Comparison of ENCODE assay signal across 12 mouse cellular contexts in genomic region chr12:86914351-86914750, GRCm38 (mm10). TPM values are rescaled to one million over a fixed set of nuclear protein-coding genes. Genes with fewer than 3 reads are reported as not detected.
DNase-seq lines count a peak whose midpoint lies in the region; ATAC-seq and TF ChIP-seq lines count a peak whose summit lies in the region.
"Had no signal": no experiment of that assay in that cellular context is flagged by ENCODE, and none has a peak within 500 bp of the region (broad histone marks: within the 10 kb centered on the region; RNA-seq: fewer than 3 reads in every experiment).

No protein-coding gene starts in this region.

- peak overlapping the region; percentile 1 for H3K9ac ChIP-seq in forebrain, embryonic 14.5 days (ENCODE audit: low read length)
- H3K9ac ChIP-seq in forebrain, embryonic 16.5 days (replicated peaks; ENCODE audit: low read depth, low read length): no peak overlapping the region; the same call in 1 of the 2 replicates
- no peak overlapping the region for H3K9ac ChIP-seq in liver, embryonic 12.5 days
- H3K9ac ChIP-seq in liver, postnatal 0 days (replicated peaks): no peak overlapping the region; the same call in 1 of the 2 replicates
- no peak overlapping the region for H3K9ac ChIP-seq in forebrain, postnatal 0 days
- no peak overlapping the region for H3K9ac ChIP-seq in neural tube, embryonic 14.5 days (replicated peaks; ENCODE audit: low read depth, low read length)
- H3K9ac ChIP-seq: limb, embryonic 13.5 days had no signal

- no peaks in the 10 kb centered on the region for H3K27me3 ChIP-seq in forebrain, embryonic 14.5 days (replicated peaks; ENCODE audit: control insufficient read depth, insufficient read depth, low read length)
- H3K27me3 ChIP-seq in forebrain, embryonic 16.5 days (replicated peaks; ENCODE audit: control insufficient read depth, insufficient read depth, low read length): no peaks in the 10 kb centered on the region
- peaks cover 13% of the 10 kb centered on the region; the same call in 1 of the 2 replicates for H3K27me3 ChIP-seq in liver, embryonic 12.5 days (replicated peaks)
- 0 out of 2 replicates have a peak, but pooled peaks cover 2% of the 10 kb centered on the region for H3K27me3 ChIP-seq in liver, postnatal 0 days (ENCODE audit: insufficient read depth, low read length)
- H3K27me3 ChIP-seq in forebrain, postnatal 0 days (ENCODE audit: insufficient read depth, low read length): no peaks in the 10 kb centered on the region
- H3K27me3 ChIP-seq in neural tube, embryonic 14.5 days (ENCODE audit: control insufficient read depth, insufficient read depth, low read length): no peaks in the 10 kb centered on the region

- peaks cover 32% of the 10 kb centered on the region for H3K4me1 ChIP-seq in forebrain, embryonic 14.5 days (ENCODE audit: control insufficient read depth, insufficient read depth, low read length)
- peaks cover 51% of the 10 kb centered on the region for H3K4me1 ChIP-seq in forebrain, embryonic 16.5 days (replicated peaks; ENCODE audit: control insufficient read depth, insufficient read depth, low read length)
- peaks cover 61% of the 10 kb centered on the region for H3K4me1 ChIP-seq in liver, embryonic 12.5 days
- peaks cover 30% of the 10 kb centered on the region for H3K4me1 ChIP-seq in liver, postnatal 0 days (ENCODE audit: insufficient read depth)
- H3K4me1 ChIP-seq in forebrain, postnatal 0 days (ENCODE audit: insufficient read depth): peaks cover 26% of the 10 kb centered on the region
- H3K4me1 ChIP-seq in neural tube, embryonic 14.5 days (ENCODE audit: control insufficient read depth, insufficient read depth, low read length): peaks cover 36% of the 10 kb centered on the region

- 70% methylated on average over 2 of the region's 2 CpGs for WGBS in forebrain, embryonic 14.5 days
- 78% methylated on average over 2 of the region's 2 CpGs for WGBS in forebrain, embryonic 16.5 days
- WGBS in liver, embryonic 12.5 days (ENCODE audit: insufficient replicate concordance): 17% methylated on average over 2 of the region's 2 CpGs
- WGBS in liver, postnatal 0 days (ENCODE audit: insufficient replicate concordance): 17% methylated on average over 2 of the region's 2 CpGs
- 70% methylated on average over 2 of the region's 2 CpGs for WGBS in forebrain, postnatal 0 days
- 64% methylated on average over 2 of the region's 2 CpGs for WGBS in neural tube, embryonic 14.5 days

- H3K9me3 ChIP-seq in forebrain, embryonic 14.5 days (replicated peaks; ENCODE audit: control insufficient read depth, low read length): no peaks in the 10 kb centered on the region
- H3K9me3 ChIP-seq in forebrain, embryonic 16.5 days (ENCODE audit: control insufficient read depth, low read length): no peaks in the 10 kb centered on the region
- no peaks in the 10 kb centered on the region for H3K9me3 ChIP-seq in liver, embryonic 12.5 days (replicated peaks)
- H3K9me3 ChIP-seq in liver, postnatal 0 days (ENCODE audit: low read length): no peaks in the 10 kb centered on the region
- H3K9me3 ChIP-seq in forebrain, postnatal 0 days (ENCODE audit: low read length): no peaks in the 10 kb centered on the region
- H3K9me3 ChIP-seq in neural tube, embryonic 14.5 days (ENCODE audit: control insufficient read depth, low read length): no peaks in the 10 kb centered on the region
- H3K9me3 ChIP-seq: limb, embryonic 13.5 days had no signal

- H3K27ac ChIP-seq in forebrain, embryonic 14.5 days (ENCODE audit: low read depth, low read length): no peak overlapping the region
- H3K27ac ChIP-seq in forebrain, embryonic 16.5 days (ENCODE audit: low read length): no peak overlapping the region
- H3K27ac ChIP-seq in liver, embryonic 12.5 days: peak overlapping the region; percentile 62
- no peak overlapping the region for H3K27ac ChIP-seq in liver, postnatal 0 days (ENCODE audit: low read depth)
- H3K27ac ChIP-seq in forebrain, postnatal 0 days (ENCODE audit: low read depth, low read length): 0 out of 2 replicates have a peak overlapping the region, but pooled peaks have one; percentile 15
- H3K27ac ChIP-seq in neural tube, embryonic 14.5 days (ENCODE audit: low read depth, low read length): 0 out of 2 replicates have a peak overlapping the region, but pooled peaks have one; percentile 16
- H3K27ac ChIP-seq: limb, embryonic 13.5 days had no signal

- DNase-seq in forebrain, embryonic 14.5 days (ENCODE audit: low spot score): no peak
- no peak for DNase-seq in liver, postnatal 0 days
- DNase-seq in forebrain, postnatal 0 days: no peak
- DNase-seq in cerebellum, adult 18-20 months: no peak
- no peak for DNase-seq in layer of hippocampus, postnatal 14 days (ENCODE audit: low spot score in 2 of 2)
- DNase-seq: B cell, adult 2 months; kidney, postnatal 10 days; right cerebral cortex, adult 18-20 months had no signal

- no peak overlapping the region for H3K4me2 ChIP-seq in forebrain, embryonic 14.5 days (ENCODE audit: low read length)
- H3K4me2 ChIP-seq in forebrain, embryonic 16.5 days (ENCODE audit: low read length): no peak overlapping the region
- peak overlapping the region; percentile 36 for H3K4me2 ChIP-seq in liver, embryonic 12.5 days
- no peak overlapping the region for H3K4me2 ChIP-seq in liver, postnatal 0 days (ENCODE audit: low read depth, low read length)
- H3K4me2 ChIP-seq in forebrain, postnatal 0 days (ENCODE audit: low read depth): no peak overlapping the region
- no peak overlapping the region for H3K4me2 ChIP-seq in neural tube, embryonic 14.5 days (ENCODE audit: low read depth, low read length)
- H3K4me2 ChIP-seq: limb, embryonic 13.5 days had no signal

- H3K4me3 ChIP-seq in forebrain, embryonic 14.5 days (ENCODE audit: low read depth, low read length): no peak overlapping the region
- H3K4me3 ChIP-seq in forebrain, embryonic 16.5 days (replicated peaks; ENCODE audit: low read length): no peak overlapping the region
- H3K4me3 ChIP-seq in liver, embryonic 12.5 days: no peak overlapping the region
- H3K4me3 ChIP-seq in liver, postnatal 0 days (ENCODE audit: low read depth, low read length): no peak overlapping the region
- H3K4me3 ChIP-seq in forebrain, postnatal 0 days (ENCODE audit: low read depth, low read length): no peak overlapping the region
- H3K4me3 ChIP-seq in neural tube, embryonic 14.5 days (ENCODE audit: low read depth, low read length): no peak overlapping the region
- H3K4me3 ChIP-seq: limb, embryonic 13.5 days had no signal

- no peak for TF ChIP-seq CTCF in liver, postnatal 0 days (IDR thresholded peaks at IDR 0.05; ENCODE audit: low read depth)
- no peak for TF ChIP-seq CTCF in forebrain, postnatal 0 days (IDR thresholded peaks at IDR 0.05; ENCODE audit: low read depth)

- TF ChIP-seq EP300 in liver, postnatal 0 days (IDR thresholded peaks at IDR 0.05; ENCODE audit: low read depth): no peak

- no peak for ATAC-seq in forebrain, embryonic 14.5 days
- ATAC-seq in forebrain, embryonic 16.5 days: no peak
- ATAC-seq in liver, embryonic 12.5 days: peak; percentile 50; the same call in 1 of the 2 replicates
- no peak for ATAC-seq in liver, postnatal 0 days
- ATAC-seq in forebrain, postnatal 0 days: no peak
- ATAC-seq in neural tube, embryonic 14.5 days (ENCODE audit: low read depth): no peak

- H3K36me3 ChIP-seq in forebrain, embryonic 14.5 days (ENCODE audit: control insufficient read depth, insufficient read depth, low read length): no peaks in the 10 kb centered on the region
- no peaks in the 10 kb centered on the region for H3K36me3 ChIP-seq in forebrain, embryonic 16.5 days (ENCODE audit: control insufficient read depth, insufficient read depth)
- H3K36me3 ChIP-seq in liver, embryonic 12.5 days: no peaks in the 10 kb centered on the region
- H3K36me3 ChIP-seq in liver, postnatal 0 days (replicated peaks; ENCODE audit: insufficient read depth, low read length): no peaks in the 10 kb centered on the region
- H3K36me3 ChIP-seq in forebrain, postnatal 0 days (ENCODE audit: insufficient read depth): no peaks in the 10 kb centered on the region
- no peaks in the 10 kb centered on the region for H3K36me3 ChIP-seq in neural tube, embryonic 14.5 days (ENCODE audit: control insufficient read depth, insufficient read depth, low read length)
- H3K36me3 ChIP-seq: limb, embryonic 13.5 days had no signal

RNA-seq across cellular contexts. Expression of gene Irf2bpl, which starts 29.8 kb away (rescaled TPM):
- polyA plus RNA-seq in forebrain, embryonic 14.5 days (2014; fragmentation: Nextera tagmentation; extraction: Ambion mirVana): 41.4 and 56.5 TPM in 2 replicates
- 67.0 and 74.0 TPM in 2 replicates for polyA plus RNA-seq in forebrain, embryonic 16.5 days (2015; fragmentation: Nextera tagmentation; extraction: Ambion mirVana)
- polyA plus RNA-seq in liver, embryonic 12.5 days (2016; fragmentation: Nextera tagmentation; extraction: Ambion mirVana): 6.7 and 7.7 TPM in 2 replicates
- polyA plus RNA-seq in liver, postnatal 0 days (2015; fragmentation: Nextera tagmentation; extraction: Ambion mirVana): 5.0 and 5.3 TPM in 2 replicates
- total RNA-seq in forebrain, postnatal 0 days (2014; rRNA removed): 134 and 161 TPM in 2 replicates
- 86.3 and 95.7 TPM in 2 replicates for polyA plus RNA-seq in forebrain, postnatal 0 days (2015; fragmentation: Nextera tagmentation; extraction: Ambion mirVana)
- 47.6 and 58.3 TPM in 2 replicates for polyA plus RNA-seq in neural tube, embryonic 14.5 days (2014; fragmentation: Nextera tagmentation; extraction: Ambion mirVana)
- total RNA-seq in layer of hippocampus, postnatal 14 days (2021): 10 to 100 TPM; 64.9 to 65.1 TPM

RNA-seq across cellular contexts. Expression of gene Cipc, which starts 32.5 kb away (rescaled TPM):
- 47.5 and 57.0 TPM in 2 replicates for polyA plus RNA-seq in forebrain, embryonic 14.5 days (2014; fragmentation: Nextera tagmentation; extraction: Ambion mirVana)
- 61.5 and 62.7 TPM in 2 replicates for polyA plus RNA-seq in forebrain, embryonic 16.5 days (2015; fragmentation: Nextera tagmentation; extraction: Ambion mirVana)
- 18.0 and 19.2 TPM in 2 replicates for polyA plus RNA-seq in liver, embryonic 12.5 days (2016; fragmentation: Nextera tagmentation; extraction: Ambion mirVana)
- polyA plus RNA-seq in liver, postnatal 0 days (2015; fragmentation: Nextera tagmentation; extraction: Ambion mirVana): 4.4 and 4.7 TPM in 2 replicates
- 53.1 and 62.9 TPM in 2 replicates for total RNA-seq in forebrain, postnatal 0 days (2014; rRNA removed)
- 28.4 and 38.1 TPM in 2 replicates for polyA plus RNA-seq in forebrain, postnatal 0 days (2015; fragmentation: Nextera tagmentation; extraction: Ambion mirVana)
- 51.7 and 54.2 TPM in 2 replicates for polyA plus RNA-seq in neural tube, embryonic 14.5 days (2014; fragmentation: Nextera tagmentation; extraction: Ambion mirVana)
- total RNA-seq in layer of hippocampus, postnatal 14 days (2021): 10 to 100 TPM; 60.4 to 63.6 TPM

Comparison
In these comparisons a context has a peak if more than half of its experiments do, and no peak if none do; other contexts are left out.
1. H3K27ac ChIP-seq: peak in liver, embryonic 12.5 days (single experiment), forebrain, postnatal 0 days (single experiment) and neural tube, embryonic 14.5 days (single experiment); none in forebrain, embryonic 14.5 days (single experiment), forebrain, embryonic 16.5 days (single experiment) and liver, postnatal 0 days (single experiment).